Mouse (Mus musculus) T-helper 2 cell (primary cell): ENCODE results near the gene Sh3pxd2a.

Source experiments
- in situ Hi-C: fragments of 300-600 bp; cut with MboI, MseI; formaldehyde crosslinking; loops from one replicate; pipeline ENCODE4 v1.15.1; 2025; ENCODE audit warnings: high pct_unique_total_duplicates

Gene Sh3pxd2a

GRCm38 (mm10) chr19:47245512-47245911, 218.7 kb downstream of the Sh3pxd2a start:
- in situ Hi-C loops = no loop called here

GRCm38 (mm10) chr19:47242227-47242626, 222.0 kb downstream of the Sh3pxd2a start:
- in situ Hi-C loops = no loop called here

GRCm38 (mm10) chr19:47240957-47241356, 223.2 kb downstream of the Sh3pxd2a start:
- in situ Hi-C loops = no loop called here

- in situ Hi-C loops = no loop called here
Observed at GRCm38 (mm10) chr19:47240076-47240475, 224.1 kb downstream of the Sh3pxd2a start.

- in situ Hi-C loops = no loop called here
Observed at GRCm38 (mm10) chr19:47233087-47233486, 231.1 kb downstream of the Sh3pxd2a start.

GRCm38 (mm10) chr19:47232077-47232865, 231.9 kb downstream of the Sh3pxd2a start:
- in situ Hi-C loops = no loop called here

GRCm38 (mm10) chr19:47231389-47231788, 232.8 kb downstream of the Sh3pxd2a start:
- in situ Hi-C loops = no loop called here

- in situ Hi-C loops = no loop called here
Observed at GRCm38 (mm10) chr19:47230682-47231081, 233.5 kb downstream of the Sh3pxd2a start.

- in situ Hi-C loops = no loop called here
Observed at GRCm38 (mm10) chr19:47230082-47230481, 234.1 kb downstream of the Sh3pxd2a start.

GRCm38 (mm10) chr19:47229461-47229860, 234.7 kb downstream of the Sh3pxd2a start:
- in situ Hi-C loops = no loop called here

GRCm38 (mm10) chr19:47228725-47229252, 235.4 kb downstream of the Sh3pxd2a start:
- in situ Hi-C loops = no loop called here

GRCm38 (mm10) chr19:47225791-47226190, 238.4 kb downstream of the Sh3pxd2a start:
- in situ Hi-C loops = no loop called here

GRCm38 (mm10) chr19:47224743-47225142, 239.5 kb downstream of the Sh3pxd2a start:
- in situ Hi-C loops = no loop called here

- in situ Hi-C loops = no loop called here
Observed at GRCm38 (mm10) chr19:47222841-47223557, 241.2 kb downstream of the Sh3pxd2a start.

- in situ Hi-C loops = no loop called here
Observed at GRCm38 (mm10) chr19:47222154-47222840, 241.9 kb downstream of the Sh3pxd2a start.

GRCm38 (mm10) chr19:47221500-47222153, 242.6 kb downstream of the Sh3pxd2a start:
- in situ Hi-C loops = no loop called here

- in situ Hi-C loops = no loop called here
Observed at GRCm38 (mm10) chr19:47221006-47221405, 243.2 kb downstream of the Sh3pxd2a start.

GRCm38 (mm10) chr19:47220232-47220631, 244.0 kb downstream of the Sh3pxd2a start:
- in situ Hi-C loops = no loop called here

- in situ Hi-C loops = no loop called here
Observed at GRCm38 (mm10) chr19:47219622-47220021, 244.6 kb downstream of the Sh3pxd2a start.

GRCm38 (mm10) chr19:47216766-47217165, 247.4 kb downstream of the Sh3pxd2a start:
- in situ Hi-C loops = no loop called here

GRCm38 (mm10) chr19:47213470-47213869, 250.7 kb downstream of the Sh3pxd2a start:
- in situ Hi-C loops = no loop called here

- in situ Hi-C loops = no loop called here
Observed at GRCm38 (mm10) chr19:47212401-47212800, 251.8 kb downstream of the Sh3pxd2a start.
